Mouse (Mus musculus) retina, embryonic 14.5 days (tissue): ENCODE results near the gene Hoxb8.

Experiments used
- DNase-seq: peaks from one replicate; pipeline ENCODE4 v3.0.0-alpha.2; 2015; ENCODE audit warnings: low spot score

Gene Hoxb8

DNA sequence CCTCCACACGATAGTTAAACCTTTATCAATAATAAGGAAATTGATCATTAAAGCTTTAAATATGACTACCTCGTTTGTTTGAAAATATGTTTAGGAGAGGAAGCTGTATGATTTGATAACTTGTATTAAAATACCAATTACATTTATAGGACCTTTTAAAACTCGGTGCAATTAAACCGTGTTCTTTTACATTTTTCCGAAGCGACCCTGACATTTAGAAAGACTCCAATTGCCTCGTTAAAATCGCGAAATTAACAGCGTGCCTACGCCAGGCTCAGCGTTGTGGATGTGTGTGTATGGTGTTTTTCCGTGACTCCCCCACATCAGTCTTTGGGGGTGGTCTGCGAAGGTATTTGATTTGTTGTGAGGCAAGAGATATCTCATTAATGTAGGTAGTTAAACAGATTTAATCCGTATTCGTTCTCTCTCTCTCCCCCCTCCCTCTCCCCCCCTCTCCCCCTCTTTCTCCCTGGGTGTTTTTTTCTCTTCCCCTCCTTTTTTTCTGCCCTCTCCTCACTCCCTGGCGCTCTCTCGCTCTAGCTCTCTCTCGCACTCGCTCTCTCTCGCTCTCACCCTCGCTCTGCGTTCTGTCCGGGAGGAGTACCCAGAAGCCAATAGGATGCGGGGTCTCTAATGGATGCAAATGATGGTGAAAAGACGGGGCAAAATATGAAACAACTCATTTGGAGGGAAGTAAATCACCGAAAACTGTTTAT lies at the start of gene Hoxb8:
Hoxb8 (plus strand) TSS at position 51 of the 716 bp plus-strand sequence.
- no peak for DNase-seq

DNA sequence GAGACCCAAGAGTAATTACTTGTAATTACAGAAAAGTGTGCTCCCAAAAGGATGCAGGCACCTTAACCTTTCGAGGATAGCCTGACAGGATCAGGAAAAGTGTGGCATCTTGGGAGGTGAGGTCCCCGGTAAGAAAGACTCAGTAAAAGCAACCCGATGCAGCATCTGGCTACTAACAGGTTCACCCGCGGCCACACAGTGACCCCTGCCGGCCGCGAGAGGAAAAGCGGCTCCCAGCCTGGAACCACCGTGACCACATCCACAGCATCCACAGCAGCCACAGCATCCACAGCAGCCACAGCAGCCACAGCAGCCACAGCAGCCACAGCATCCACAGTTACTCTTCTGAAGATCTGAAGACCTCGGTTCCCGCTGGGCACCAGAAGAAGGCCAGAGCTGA lies 46.8 kb upstream of the Hoxb8 start:
- DNase-seq: peak; percentile 77

DNA sequence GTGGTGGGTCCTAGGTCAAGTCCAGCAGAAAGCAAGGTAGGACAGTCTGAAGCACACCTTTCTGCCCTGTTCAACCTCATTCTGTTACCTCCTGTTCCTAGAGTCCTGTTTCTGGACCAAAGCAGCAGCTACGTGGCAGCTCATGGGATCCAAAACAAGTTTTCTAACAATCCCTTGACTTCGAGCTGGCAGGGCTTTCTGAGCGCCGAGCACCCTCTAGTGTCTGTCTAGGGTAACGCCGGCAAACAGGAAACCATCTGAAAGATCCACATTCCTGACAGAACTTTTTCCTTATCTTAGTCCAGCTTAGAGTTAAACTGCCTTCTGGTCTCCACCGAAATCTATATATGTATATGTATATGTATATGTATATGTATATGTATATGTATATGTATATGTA lies 41.5 kb upstream of the Hoxb8 start:
- DNase-seq: peak; percentile 79

DNA sequence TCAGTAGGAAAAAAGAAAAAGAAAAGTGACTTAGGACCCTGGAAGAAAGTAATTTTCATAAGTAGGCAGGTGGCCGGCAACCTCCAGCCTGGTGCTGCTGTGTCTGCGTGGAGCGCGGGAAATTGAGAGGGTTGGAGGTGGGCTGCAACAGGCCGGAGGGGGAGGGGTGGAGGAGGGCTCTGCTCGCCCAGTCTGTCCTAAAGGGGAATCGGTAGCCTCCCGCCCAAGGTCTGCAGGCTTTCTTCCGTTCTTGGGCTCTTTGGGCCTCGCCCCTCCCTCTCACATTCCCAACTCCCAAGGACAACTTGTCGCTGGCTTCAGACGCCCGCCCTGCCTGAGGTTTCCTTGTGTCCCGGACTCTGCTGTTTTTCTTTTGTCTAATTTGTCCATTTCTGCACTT lies 30.8 kb upstream of the Hoxb8 start:
- no peak for DNase-seq

DNA sequence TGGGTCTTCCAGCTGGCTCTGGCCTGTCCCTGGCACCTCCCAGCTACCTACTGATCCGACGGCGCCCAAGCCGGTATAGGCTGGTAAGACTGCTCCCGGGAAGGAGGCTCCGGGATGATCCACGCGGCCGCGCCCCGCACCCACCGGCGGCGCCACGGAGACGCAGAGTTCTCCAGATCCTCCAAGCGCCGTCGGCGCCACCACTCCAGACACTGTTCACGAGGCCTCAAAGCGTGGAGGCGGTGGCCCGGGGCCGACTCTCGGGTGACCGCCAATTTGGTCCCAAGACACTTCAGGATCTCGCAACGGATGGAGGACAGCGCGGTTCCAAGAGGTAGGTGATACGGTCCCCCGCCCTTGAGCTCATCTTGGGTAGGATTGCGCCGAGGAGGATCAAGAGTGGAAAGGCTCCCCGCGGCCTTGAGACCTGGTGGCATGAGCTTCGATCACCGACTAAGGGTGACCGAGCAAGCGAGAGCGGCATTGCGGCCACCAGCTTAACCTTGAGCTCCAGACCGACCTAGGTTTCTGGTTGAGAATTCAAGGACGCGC lies 30.1 kb upstream of the Hoxb8 start:
- DNase-seq: no peak

DNA sequence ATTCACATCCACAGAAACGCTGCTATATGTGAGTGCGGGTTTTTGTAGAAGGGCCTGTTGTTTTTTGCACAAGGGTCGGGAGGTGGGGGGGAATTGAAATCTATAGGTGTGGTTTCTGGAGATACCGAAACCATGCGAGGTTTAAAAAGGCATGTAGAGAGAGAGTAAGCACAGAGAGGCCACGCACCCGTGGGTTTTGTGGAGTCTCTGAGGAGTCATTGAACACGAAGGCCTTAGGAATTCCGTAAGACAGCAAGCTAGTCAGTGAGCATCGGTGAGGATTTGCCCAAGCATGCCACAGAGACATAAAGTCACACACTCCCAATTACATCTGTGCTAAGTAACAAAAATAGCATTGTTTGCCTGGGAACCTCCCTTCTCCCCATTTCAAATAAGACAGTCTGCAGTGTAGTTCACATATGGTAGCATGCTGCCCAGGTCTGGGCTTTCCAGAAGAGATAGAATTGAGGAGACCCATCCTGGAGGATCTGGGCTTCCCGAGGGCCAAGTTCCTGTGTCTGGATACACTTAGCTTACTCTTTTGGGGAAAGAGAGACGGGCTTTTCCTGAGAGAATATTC lies 29.1 kb upstream of the Hoxb8 start:
- no peak for DNase-seq

DNA sequence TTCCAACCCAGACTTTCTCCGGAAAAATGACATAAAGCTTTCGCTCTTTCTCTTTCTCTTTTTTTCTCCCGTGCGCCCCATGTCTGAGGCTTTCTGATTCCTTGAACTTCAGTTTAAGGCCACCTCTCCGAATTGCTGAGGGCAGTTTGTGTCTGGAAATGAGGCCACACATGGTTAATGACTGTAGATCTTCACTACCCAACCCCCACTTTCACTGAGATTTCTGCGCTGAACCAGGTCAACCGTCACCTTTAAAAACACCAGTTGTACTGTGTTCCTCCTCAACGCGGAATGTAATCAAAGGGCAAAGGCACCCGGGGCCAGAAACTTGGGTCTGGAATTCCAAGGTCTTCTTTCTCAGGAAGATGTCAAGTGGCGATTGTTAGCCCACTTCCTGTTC lies 27.5 kb upstream of the Hoxb8 start:
- DNase-seq: no peak

DNA sequence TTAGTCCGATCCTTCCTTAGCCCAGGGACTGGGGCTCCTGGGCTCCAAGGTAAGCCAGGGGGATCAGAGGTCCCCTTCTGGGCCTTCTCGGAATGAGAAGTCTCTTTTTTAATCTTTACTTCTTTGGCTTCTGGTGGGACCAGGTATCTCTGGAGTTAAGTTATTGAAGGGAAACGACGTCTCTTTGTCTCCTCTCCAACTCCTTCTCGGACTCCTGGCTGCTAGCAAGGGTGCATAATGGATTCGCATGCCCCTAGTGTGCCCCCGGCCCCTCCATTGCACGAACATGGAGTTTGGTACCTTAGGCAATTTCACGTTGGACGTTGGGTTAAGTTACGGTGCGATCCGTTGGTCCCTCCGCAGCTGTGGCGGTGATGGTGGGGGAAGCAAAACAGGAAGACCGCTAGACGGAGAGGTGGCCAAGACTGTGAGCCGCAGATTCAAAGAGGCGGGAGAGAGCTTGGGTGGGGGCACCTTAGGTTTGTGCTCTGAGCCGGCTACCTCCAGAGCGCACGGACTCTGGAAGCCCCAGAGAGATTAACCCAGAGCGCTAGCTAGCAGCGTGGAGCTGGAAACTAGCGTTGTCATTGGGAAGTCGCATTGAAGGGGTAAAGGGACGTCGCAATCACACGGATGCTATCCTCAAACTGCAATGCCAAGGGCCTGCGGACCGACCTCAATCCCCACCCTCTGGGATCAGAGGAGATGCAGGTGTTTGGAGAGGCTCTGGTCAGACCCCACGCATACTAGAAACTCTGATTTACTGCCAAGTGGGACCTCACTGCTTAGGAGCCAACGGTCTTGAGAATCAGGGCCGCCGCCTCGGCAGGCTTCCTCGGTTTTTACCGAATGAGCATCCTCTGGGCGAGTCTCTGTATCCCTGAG lies 26.4 kb upstream of the Hoxb8 start:
- DNase-seq: no peak

DNA sequence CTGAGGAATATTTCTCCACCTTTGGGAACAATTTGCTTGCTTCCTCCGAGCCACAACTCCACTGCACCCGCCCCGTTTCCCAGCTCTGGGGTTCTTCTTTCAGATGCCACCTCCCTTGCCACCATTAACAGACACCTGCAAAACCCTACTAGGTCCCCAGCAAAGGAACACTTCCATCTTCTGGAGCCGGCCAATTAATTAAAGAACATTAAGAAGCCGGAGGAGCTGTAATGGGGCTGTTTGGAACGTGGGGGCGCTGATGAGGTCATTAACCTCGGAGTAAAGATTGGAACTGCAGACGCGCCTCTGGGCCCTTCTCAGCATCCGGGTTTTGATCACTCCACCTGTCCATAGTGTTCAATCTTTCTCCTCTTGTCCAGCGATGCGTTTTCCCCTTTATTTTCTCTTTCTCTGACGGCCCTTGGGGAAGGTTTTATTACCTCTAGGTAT lies 25.7 kb upstream of the Hoxb8 start:
- no peak for DNase-seq

DNA sequence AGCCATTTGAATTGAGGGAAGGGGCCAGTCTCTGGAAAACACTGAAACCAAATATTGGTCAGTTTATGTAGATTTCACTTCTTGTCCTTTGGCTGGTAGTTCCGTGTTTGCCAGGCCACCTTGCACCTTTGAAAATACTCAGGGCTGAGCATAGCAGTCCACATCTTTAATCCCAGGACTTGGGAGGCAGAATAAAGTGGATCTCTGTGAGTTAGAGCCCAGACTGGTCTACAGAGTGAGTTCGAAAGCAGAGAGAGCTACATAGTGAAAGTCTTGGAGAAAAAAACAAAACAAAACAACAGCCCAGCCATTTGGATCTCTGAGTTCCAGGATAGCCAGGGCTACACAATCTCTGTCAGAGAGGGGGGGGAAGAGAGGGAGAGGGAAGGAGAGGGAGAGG lies 24.6 kb upstream of the Hoxb8 start:
- no peak for DNase-seq

DNA sequence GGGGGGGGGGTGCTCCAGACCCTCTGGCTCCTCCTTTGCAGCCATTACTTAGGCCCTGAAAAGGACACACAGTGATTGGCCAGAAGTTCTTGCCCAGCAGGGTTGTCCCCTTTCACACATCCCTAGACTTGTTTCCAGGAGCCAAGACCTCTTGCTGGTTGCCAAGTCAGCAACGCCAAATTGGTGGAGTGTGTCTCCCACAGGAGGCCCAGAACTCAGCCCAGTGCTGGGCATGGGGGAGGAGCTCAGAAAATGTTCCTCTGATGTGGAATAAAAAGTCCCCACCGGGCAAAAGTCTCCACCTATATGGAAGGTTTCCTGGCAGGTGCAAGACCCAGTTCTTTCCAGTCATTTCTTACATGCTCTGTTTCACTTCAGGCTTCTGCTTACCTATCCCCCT lies 22.7 kb upstream of the Hoxb8 start:
- DNase-seq: no peak

DNA sequence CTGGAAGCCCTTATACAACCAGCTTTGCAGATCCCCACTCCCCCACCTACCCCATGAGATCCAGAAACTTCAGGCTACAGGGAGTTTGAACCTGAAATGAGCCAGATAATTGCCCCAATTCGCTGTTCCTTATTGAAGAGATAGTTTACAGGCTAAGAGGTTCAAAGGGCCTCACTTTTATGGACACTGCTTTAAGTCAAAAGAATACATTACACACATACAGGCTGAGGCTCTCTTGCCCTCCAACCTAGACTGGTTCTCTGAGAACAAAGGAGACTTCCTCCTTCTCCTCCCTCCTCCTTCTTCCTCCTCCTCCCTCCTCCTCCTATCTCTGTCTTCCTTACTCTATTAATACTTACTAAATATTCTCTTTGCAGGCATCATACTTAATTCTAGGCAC lies 22.2 kb upstream of the Hoxb8 start:
- no peak for DNase-seq

DNA sequence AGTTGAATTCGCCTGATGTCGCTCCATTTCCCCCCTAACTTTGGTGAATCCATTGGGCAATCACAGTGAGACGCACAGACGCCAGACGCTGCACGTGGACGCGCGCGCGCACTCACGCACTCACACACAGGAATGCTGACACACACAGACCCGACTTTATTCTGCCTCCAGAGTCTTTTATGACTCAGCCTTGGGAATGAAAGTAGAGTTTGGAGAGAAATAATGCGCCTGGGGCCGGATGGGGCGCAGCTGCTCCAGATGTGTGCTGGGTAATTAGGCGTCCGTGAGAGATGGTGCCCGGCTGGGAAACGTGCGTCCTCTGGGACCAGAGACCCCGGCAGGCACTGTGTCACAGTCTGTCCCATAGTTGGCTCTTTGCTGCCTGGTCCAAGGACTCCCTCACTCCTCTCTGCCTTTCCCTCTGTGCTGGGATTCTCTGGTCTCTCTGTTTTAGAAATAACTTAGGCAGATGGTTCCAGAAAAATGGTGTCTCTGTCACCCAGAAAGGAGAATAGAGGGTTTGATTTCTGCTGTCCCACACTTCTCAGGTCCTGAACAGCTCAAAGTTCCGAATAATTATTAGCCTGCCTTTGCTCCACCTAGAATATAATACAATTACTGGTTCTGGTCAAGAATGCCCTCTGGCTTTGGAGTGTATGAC lies 21.3 kb upstream of the Hoxb8 start:
- no peak for DNase-seq

DNA sequence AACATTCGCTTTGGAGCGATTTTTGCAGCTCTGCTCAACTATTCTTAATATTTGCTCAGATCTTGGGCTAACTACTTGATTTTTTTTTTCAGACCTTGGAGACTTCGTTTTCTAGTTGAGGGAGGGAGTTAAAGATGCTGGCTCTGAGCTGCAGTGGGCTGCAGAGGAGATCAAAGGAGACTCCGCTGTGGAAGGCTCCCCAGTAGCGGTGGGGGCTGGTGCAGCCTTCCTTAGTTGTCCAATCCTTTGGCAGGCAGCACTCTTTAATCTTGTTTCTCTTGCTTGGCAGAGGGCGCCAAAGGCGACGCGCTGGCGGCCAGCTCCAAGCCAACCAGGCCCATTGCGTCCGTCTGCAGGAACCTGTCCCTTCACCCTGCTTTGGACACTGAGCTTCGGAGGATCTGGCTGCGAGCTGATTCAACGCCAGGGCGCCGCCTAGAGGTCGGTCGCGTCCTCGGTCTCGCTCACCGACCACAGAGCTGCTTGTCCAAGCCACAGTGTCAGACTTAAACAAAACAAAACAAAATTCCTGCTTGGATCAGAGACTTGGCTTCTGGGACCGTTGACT lies 20.3 kb upstream of the Hoxb8 start:
- peak; percentile 88 for DNase-seq

DNA sequence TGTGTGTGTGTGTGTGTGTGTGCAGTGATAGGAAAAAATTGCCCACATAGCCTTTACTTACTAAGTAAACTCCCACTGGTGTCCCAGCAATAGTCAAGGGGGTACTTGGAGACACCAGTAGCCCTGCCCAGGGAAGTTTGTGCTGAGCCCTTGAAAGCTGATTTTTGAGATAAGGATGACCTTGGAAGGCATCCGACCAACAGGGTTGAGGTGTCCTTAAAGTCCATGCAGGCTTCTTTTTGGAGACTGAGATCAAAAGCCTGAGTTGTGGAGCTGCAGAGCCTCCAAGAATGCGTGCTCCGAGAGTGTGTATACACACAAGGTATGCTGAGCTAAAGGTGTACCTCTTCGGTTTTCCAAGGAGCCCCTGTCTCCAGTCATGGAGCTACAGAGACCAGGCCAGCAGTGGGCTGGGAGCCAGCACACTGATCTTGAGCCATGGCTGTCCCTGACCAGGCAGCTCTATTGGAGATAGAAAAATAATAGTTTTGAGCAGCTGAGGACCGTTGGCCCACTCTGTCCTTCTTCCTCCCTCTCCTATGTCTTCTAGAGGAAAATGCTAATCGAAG lies 19.4 kb upstream of the Hoxb8 start:
- no peak for DNase-seq

DNA sequence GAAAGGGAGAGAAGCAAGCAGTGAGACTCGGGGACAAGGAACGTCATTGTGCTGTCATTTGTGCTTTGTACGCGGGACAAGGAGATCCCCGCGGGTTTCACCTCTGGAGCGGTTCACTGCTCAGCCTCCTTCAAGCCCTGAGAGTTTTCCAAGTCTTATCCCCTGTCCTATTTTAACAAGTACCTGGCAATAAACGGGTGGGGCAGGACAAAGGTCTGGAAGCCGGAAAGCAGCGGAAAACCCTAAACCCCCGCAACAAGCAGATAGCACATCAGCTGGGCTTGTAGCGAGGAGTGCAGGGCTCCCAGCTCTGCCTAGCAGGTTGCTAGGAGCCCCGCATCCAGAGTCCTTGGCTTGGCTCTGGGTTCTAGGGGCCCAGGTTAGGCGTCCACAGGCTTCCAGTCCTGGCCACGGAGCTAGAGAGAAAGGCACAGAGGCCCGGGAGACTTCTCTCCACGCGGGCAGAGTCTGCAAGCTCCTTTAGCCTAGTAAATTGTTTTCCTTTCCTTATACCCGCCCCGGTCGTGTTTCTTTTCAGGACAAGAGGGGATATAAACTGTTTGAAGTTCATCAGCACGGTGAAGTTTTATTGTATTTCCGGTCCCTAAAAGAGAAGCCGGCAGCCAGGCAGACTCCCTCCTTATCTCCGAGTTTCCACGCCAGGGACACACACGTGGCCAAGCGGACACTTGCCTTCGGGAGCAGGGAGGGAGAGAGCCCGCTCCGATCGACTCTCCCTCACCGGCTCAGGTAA lies 17.9 kb upstream of the Hoxb8 start:
- no peak for DNase-seq

DNA sequence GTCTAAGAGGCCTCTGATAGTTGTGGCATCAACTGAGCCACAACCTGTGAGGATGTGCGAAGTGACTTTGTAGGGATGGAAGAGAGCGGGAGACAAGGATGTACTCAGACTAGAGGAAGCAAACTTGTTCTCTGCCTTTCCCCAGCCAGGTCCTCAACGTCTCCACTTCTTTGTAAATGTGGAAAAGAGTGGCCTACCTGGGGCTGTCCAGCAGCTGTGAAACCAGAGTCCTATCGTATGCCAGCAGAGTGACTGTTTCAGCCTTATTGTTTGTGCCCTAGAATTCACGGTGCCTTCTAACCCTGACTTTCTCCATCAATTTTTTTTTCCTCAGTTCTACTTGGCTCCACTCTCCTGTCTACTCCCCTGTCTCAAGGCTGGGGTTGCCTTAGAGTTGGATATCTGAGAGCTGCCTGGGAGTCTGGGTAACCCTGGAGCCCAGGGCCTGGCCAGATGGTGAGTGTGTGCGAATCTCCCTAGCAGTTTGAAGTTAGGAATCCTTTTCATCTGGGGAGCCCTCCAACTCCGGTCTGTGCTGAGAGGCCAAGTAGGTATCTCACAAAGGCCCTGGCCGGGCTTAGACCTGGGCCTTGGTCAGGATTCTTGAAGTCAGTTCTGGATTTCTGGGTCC lies 17.2 kb upstream of the Hoxb8 start:
- no peak for DNase-seq

DNA sequence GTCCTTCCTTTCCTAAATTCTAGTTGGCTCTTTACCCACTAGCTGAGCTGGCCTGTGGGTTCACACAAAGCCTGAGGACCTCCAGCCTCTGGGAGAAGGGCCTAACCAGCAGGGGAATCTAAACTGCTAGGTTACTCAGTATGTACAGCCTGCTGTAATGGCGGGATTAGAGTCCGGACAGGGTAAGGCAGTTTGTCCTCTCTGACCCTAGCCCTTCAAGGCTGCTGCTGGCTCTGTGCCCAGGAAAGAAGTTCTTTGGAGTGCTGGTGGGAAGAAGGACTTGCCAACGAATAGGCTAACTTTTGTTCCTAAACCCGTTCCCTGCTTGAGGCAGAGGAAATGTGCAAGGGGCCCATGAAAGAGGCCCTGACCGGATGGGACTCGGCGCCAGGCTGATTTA lies 15.8 kb upstream of the Hoxb8 start:
- DNase-seq: no peak

DNA sequence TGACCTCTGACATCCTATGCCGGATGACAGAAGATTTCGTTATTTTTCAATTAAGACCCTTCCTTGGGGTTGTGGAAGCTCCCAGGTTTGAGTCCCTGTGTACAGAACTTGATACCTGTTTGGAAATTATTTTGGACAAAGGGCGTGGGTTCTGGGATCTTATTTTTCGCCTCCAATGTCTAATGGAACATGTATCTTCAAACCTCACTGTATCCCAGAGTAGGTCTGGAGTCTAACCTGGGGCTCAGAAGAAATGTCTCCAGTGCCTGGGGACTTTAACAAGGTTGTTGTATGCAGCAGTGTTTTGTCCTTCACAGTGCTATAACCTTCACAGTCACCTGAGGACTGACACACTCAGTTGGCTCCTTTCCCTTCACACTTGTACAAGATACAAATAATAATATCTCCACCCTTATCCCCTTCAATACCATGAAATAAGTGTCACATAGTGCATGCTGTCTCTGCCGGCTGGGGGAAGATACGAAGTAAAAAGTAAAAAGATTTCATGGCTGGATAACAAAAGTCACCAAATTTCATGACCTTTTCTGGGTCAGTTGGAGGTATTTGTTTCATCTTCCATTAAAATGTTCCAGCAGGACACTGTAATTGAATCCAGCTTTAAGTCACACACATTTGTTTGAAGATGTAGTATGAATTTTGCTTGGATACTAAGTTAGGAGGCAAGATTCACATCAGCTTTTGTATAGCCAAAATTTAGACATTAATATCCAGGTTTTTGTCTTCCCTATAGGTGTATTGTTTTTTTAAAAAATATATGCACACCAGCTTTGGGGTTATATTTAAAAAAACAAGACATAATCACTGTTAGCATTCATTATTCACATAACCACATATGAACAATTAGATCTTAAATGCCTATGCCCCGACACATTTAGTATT lies 14.4 kb upstream of the Hoxb8 start:
- no peak for DNase-seq
